In the genomic region with DNA sequence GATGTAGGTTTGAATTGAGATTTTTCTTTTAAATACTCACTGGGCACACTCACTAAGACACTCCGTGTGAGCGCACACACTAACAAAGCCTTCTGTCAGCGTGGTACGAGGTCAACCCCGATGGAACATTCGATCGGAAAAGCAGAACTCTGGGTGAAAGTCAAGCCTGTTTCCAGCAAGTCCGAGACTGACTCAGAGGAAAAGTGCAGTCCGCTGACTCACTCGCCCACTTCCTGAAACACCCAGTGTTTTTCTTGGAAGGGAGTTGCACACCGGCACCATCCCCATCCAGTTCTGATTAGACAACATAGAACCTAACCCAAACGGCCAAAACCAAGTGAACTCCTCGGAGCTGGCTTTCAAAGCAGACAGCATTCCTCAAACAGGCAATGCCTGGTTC, we compare ENCODE assay signal across 8 mouse cellular contexts.
A peak's percentile ranks its signal among the peaks of the same experiment; 100 is the strongest.
DNase-seq lines count a peak whose midpoint lies in the region; ATAC-seq lines count a peak whose summit lies in the region.

No protein-coding gene starts in this region.

- H3K4me2 ChIP-seq in forebrain, embryonic 11.5 days (ENCODE audit: low read depth, low read length, severe bottlenecking) = no peak overlapping the region

- no peaks in the 10 kb centered on the region for H3K9me3 ChIP-seq in midbrain, embryonic 10.5 days (replicated peaks)
- H3K9me3 ChIP-seq in forebrain, embryonic 11.5 days (ENCODE audit: control insufficient read depth, low read length) = no peaks in the 10 kb centered on the region

- H3K4me3 ChIP-seq in midbrain, embryonic 10.5 days = no peak overlapping the region
- H3K4me3 ChIP-seq in forebrain, embryonic 11.5 days (ENCODE audit: low read depth, low read length) = no peak overlapping the region

- no peak for ATAC-seq in forebrain, embryonic 11.5 days (replicated peaks; ENCODE audit: low FRiP score)

- 87% methylated on average over 13 of the region's 13 CpGs for WGBS in midbrain, embryonic 10.5 days
- 91% methylated on average over 13 of the region's 13 CpGs for WGBS in forebrain, embryonic 11.5 days

- H3K27ac ChIP-seq in midbrain, embryonic 10.5 days (replicated peaks) = no peak overlapping the region
- no peak overlapping the region for H3K27ac ChIP-seq in forebrain, embryonic 11.5 days (ENCODE audit: low read depth, low read length)

- peaks cover 10% of the 10 kb centered on the region; the same call in 1 of the 2 replicates for H3K4me1 ChIP-seq in midbrain, embryonic 10.5 days
- H3K4me1 ChIP-seq in forebrain, embryonic 11.5 days (replicated peaks; ENCODE audit: control insufficient read depth, insufficient read depth, low read length) = no peaks in the 10 kb centered on the region

- no peaks in the 10 kb centered on the region for H3K36me3 ChIP-seq in midbrain, embryonic 10.5 days
- no peaks in the 10 kb centered on the region for H3K36me3 ChIP-seq in forebrain, embryonic 11.5 days (ENCODE audit: control insufficient read depth, insufficient read depth, low read length)

- DNase-seq in layer of hippocampus, adult 9-11 months = peak; percentile 41
- DNase-seq in layer of hippocampus, postnatal 25 days (ENCODE audit: extremely low spot score in 1 of 2, low spot score in 1 of 2) = no peak
- DNase-seq in fat pad, adult 2 months (ENCODE audit: extremely low read depth, low read depth, low spot score) = peak; percentile 13
- peak; percentile 42 for DNase-seq in induced T-regulatory cell, adult 2 months (ENCODE audit: low read depth)
- peak; percentile 84 for DNase-seq in lung, postnatal 36 days
- peak; percentile 58 for DNase-seq in urinary bladder, postnatal 25 days (ENCODE audit: low spot score)
- no peak for DNase-seq in midbrain, embryonic 10.5 days (ENCODE audit: low spot score)
- DNase-seq in forebrain, embryonic 11.5 days (ENCODE audit: low spot score) = no peak

- H3K9ac ChIP-seq in forebrain, embryonic 11.5 days (ENCODE audit: low read length) = no peak overlapping the region

- no peaks in the 10 kb centered on the region for H3K27me3 ChIP-seq in midbrain, embryonic 10.5 days (ENCODE audit: low read depth, poor library complexity, severe bottlenecking)
- H3K27me3 ChIP-seq in forebrain, embryonic 11.5 days (ENCODE audit: control insufficient read depth, insufficient read depth, low read length) = no peaks in the 10 kb centered on the region

Comparison
In these comparisons a context has a peak if more than half of its experiments do, and no peak if none do; other contexts are left out.
1. DNase-seq: peak in layer of hippocampus, adult 9-11 months (single experiment), fat pad, adult 2 months (single experiment), induced T-regulatory cell, adult 2 months (single experiment), lung, postnatal 36 days (single experiment) and urinary bladder, postnatal 25 days (single experiment); none in layer of hippocampus, postnatal 25 days (0 of 2), midbrain, embryonic 10.5 days (single experiment) and forebrain, embryonic 11.5 days (single experiment).